Mouse (Mus musculus): Measurements from ENCODE around the gene Mdga2. TPM values are rescaled to one million over a fixed set of nuclear protein-coding genes. Genes with fewer than 3 reads are reported as not detected.

Mdga2 gene
- polyA plus RNA-seq, 1 experiment from 2014 or later: 0.24 TPM

DNA sequence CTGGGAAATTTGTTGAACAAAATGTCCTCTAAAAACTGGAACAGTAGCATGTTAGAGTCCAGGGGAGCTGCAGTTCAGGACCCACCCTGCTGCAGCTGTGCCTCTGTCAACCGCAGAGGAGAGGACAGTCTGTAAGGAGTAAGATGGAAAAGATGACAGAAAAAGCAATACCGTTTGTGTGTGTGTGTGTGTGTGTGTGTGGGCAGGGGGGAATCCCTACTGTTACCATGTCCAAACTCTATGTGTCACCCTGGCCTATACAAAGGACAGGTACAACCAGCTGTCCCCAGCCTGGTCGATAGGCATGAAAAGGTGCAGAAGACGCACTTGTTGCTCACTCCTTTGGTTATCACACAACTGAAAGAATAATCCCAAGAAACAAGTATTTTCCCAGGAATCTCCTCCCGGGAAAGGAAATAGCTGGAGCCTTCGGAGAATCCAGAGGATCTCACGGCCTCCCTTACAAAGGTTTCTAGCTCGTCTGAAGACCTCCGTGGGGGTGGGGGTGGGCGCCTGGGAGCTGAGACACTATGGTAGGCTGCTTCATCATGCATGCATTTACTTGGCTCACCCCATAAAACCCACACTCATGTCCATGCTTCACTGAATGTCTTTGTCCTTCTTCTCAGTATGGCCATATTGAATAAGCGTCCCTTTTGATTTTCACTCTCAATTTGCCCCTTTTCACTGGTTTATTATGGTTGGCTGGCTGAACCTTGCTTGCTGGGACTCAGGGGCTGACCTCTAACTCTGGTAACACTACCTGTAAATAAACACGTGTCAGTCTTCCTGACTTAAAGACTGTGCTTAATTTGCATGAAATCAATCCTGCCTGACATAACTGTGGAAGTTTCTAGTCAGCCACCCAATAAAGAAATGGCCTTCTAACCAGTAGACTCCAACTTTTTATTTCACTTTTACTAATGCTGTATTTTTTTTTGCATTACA, 573.5 kb downstream of the Mdga2 start:
- no peaks in the 10 kb centered on the region for H3K9me3 ChIP-seq (ENCODE audit: control insufficient read depth, low read length)
- H3K4me2 ChIP-seq (ENCODE audit: low read depth, low read length): no peak overlapping the region
- 57% methylated on average over 12 of the region's 12 CpGs for WGBS
- no peak for ATAC-seq (ENCODE audit: low read depth)
- no peak overlapping the region for H3K9ac ChIP-seq (ENCODE audit: low read length)
- H3K27me3 ChIP-seq (ENCODE audit: control insufficient read depth, insufficient read depth, low read depth, low read length): no peaks in the 10 kb centered on the region
- no peaks in the 10 kb centered on the region for H3K4me1 ChIP-seq (replicated peaks; ENCODE audit: control insufficient read depth, insufficient read depth, low read length)
- no peak overlapping the region for H3K4me3 ChIP-seq (ENCODE audit: low read length)
- H3K36me3 ChIP-seq (ENCODE audit: control insufficient read depth, insufficient read depth, low read length): no peaks in the 10 kb centered on the region
- H3K27ac ChIP-seq (ENCODE audit: low read length): no peak overlapping the region

DNA sequence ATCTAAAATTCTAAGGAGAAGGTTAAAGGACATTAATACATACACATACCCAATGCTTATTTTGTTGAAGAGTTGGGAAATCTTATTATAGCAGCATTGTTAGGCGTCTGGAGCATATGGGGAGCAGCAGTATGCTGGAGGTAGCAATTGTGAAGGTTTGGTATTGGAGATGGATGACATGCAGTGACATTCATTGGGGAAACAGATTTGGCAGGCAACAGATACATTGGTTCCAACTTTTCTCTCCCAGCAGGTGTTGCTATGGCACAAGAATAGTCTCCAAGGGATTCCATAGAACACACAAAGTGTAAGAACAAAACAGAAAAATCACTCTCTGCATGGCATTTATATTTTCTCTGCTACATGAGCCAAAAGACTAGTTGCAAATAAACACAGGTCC, 581.9 kb downstream of the Mdga2 start:
- 47% methylated on average over 1 of the region's 1 CpGs for WGBS
- Histone ChIP-seq H3K27me3 (ENCODE audit: control insufficient read depth, insufficient read depth, low read depth, low read length) (no peaks in the 10 kb centered on the region), H3K36me3 (ENCODE audit: control insufficient read depth, insufficient read depth, low read length) (no peaks in the 10 kb centered on the region), H3K4me3 (ENCODE audit: low read length) (no peak overlapping the region), H3K4me2 (ENCODE audit: low read depth, low read length) (no peak overlapping the region), H3K9me3 (ENCODE audit: control insufficient read depth, low read length) (no peaks in the 10 kb centered on the region), H3K27ac (ENCODE audit: low read length) (no peak overlapping the region), H3K9ac (ENCODE audit: low read length) (no peak overlapping the region), H3K4me1 (replicated peaks; ENCODE audit: control insufficient read depth, insufficient read depth, low read length) (no peaks in the 10 kb centered on the region)
- no peak for ATAC-seq (ENCODE audit: low read depth)

DNA sequence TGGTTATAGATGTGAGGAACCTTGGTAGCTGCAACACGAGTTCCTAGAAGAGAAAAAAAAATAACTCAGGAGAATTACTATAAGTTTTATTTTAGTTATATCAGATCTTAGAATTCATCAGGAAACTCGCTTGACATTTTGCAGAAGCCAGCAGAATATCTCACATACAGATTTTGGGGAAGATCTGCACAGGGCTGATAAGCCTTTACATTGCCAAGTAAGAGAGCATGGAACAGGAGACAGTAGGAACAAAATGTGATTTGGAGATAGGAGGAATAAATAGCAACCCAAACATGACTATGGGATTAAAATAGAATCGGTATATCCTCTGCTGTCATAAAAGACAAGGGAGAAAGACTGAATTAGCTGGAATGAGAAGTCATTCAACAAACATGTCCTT, 602.4 kb downstream of the Mdga2 start:
- Histone ChIP-seq H3K27ac (ENCODE audit: low read length) (no peak overlapping the region), H3K4me3 (ENCODE audit: low read length) (no peak overlapping the region), H3K9me3 (ENCODE audit: control insufficient read depth, low read length) (no peaks in the 10 kb centered on the region)

DNA sequence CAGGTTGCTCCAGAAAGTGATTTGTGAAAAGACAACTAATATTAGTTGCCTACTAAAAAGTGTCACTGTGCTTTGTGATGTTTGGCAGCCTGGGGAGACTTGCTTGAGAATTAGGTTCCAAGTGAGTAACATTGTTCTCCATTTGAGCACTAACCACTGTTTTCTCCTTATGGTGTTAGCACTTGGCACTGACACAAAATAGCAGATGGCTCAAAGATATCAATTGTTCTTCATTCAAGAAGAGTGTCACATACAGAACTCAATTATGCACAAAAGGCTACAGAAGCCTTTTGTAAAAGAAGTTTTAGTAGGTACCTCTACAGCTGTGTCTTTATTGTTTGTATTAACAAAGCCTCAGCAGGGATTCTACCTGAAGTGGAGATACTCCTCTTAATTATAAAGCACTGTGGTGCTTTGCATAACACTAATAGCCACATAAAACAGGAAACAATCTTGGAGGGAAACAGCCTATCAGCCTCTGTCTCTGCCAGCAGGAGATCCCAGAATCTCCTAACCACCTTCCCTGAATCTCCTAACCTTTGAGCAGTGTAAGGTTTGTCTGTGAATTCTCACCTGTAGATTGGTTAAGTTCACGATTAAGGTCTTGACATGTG, 630.6 kb downstream of the Mdga2 start:
- Histone ChIP-seq H3K9me3 (ENCODE audit: control insufficient read depth, low read length) (no peaks in the 10 kb centered on the region), H3K4me2 (ENCODE audit: low read depth, low read length) (no peak overlapping the region), H3K36me3 (ENCODE audit: control insufficient read depth, insufficient read depth, low read length) (no peaks in the 10 kb centered on the region), H3K4me1 (replicated peaks; ENCODE audit: control insufficient read depth, insufficient read depth, low read length) (no peaks in the 10 kb centered on the region), H3K9ac (ENCODE audit: low read length) (no peak overlapping the region), H3K27ac (ENCODE audit: low read length) (no peak overlapping the region), H3K27me3 (ENCODE audit: control insufficient read depth, insufficient read depth, low read depth, low read length) (no peaks in the 10 kb centered on the region), H3K4me3 (ENCODE audit: low read length) (no peak overlapping the region)
- WGBS: 53% methylated on average over 1 of the region's 1 CpGs
- ATAC-seq (ENCODE audit: low read depth): no peak

More for the DNA sequence above, 602.4 kb downstream of the Mdga2 start:
- no peaks in the 10 kb centered on the region for H3K4me1 ChIP-seq (replicated peaks; ENCODE audit: control insufficient read depth, insufficient read depth, low read length)
- ATAC-seq (ENCODE audit: low read depth): no peak
- H3K36me3 ChIP-seq (ENCODE audit: control insufficient read depth, insufficient read depth, low read length): no peaks in the 10 kb centered on the region
- no peaks in the 10 kb centered on the region for H3K27me3 ChIP-seq (ENCODE audit: control insufficient read depth, insufficient read depth, low read depth, low read length)
- 72% methylated on average over 3 of the region's 3 CpGs for WGBS
- H3K9ac ChIP-seq (ENCODE audit: low read length): no peak overlapping the region
- H3K4me2 ChIP-seq (ENCODE audit: low read depth, low read length): no peak overlapping the region

DNA sequence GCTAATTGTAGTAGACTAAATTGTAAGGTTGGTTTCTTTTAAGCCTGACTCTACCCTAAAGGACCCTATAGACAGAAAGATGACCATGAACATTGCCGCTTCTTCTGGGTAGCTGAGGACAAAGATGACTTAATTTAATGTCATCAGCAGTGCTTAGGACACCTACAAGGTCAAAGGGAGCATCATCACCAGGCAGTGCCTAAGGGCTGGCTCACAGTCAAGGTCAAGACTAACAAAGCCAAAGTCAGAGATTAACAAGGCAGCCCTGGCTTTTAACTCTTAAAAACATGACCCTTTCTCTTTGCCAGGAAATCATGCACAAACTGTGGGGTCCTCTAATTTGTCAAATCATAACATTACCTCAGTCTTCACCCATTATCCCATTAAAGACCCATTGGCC, 657.0 kb downstream of the Mdga2 start:
- H3K9me3 ChIP-seq (ENCODE audit: control insufficient read depth, low read length): no peaks in the 10 kb centered on the region
- no peak overlapping the region for H3K4me2 ChIP-seq (ENCODE audit: low read depth, low read length)
- no peaks in the 10 kb centered on the region for H3K36me3 ChIP-seq (ENCODE audit: control insufficient read depth, insufficient read depth, low read length)
- WGBS: 84% methylated on average over 1 of the region's 1 CpGs
- H3K27me3 ChIP-seq (ENCODE audit: control insufficient read depth, insufficient read depth, low read depth, low read length): no peaks in the 10 kb centered on the region
- H3K27ac ChIP-seq (ENCODE audit: low read length): no peak overlapping the region
- no peak overlapping the region for H3K9ac ChIP-seq (ENCODE audit: low read length)
- no peak for ATAC-seq (ENCODE audit: low read depth)
- no peak overlapping the region for H3K4me3 ChIP-seq (ENCODE audit: low read length)
- no peaks in the 10 kb centered on the region for H3K4me1 ChIP-seq (replicated peaks; ENCODE audit: control insufficient read depth, insufficient read depth, low read length)

DNA sequence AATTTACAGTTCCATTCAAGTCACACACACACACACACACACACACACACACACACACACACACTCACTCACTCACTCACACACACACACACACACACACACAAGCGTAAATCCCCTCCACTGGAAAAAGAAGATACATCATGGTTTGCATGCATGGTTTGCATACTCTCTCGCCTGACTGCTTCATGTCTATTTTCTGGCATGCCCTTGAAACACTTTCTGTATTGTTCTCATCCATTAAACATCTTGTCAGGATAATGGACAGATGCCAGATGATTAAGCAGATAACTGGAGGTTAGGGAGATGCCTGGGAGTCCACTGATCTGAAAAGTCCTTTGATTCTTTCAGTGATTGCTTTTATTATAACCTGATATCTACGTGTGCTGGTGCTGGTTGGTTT, 665.5 kb downstream of the Mdga2 start:
- no peaks in the 10 kb centered on the region for H3K36me3 ChIP-seq (ENCODE audit: control insufficient read depth, insufficient read depth, low read length)
- H3K9me3 ChIP-seq (ENCODE audit: control insufficient read depth, low read length): no peaks in the 10 kb centered on the region
- H3K27me3 ChIP-seq (ENCODE audit: control insufficient read depth, insufficient read depth, low read depth, low read length): no peaks in the 10 kb centered on the region
- no peak overlapping the region for H3K4me3 ChIP-seq (ENCODE audit: low read length)
- WGBS: 74% methylated on average over 3 of the region's 3 CpGs
- no peak overlapping the region for H3K9ac ChIP-seq (ENCODE audit: low read length)
- no peak overlapping the region for H3K4me2 ChIP-seq (ENCODE audit: low read depth, low read length)
- H3K4me1 ChIP-seq (replicated peaks; ENCODE audit: control insufficient read depth, insufficient read depth, low read length): no peaks in the 10 kb centered on the region
- no peak for ATAC-seq (ENCODE audit: low read depth)
- H3K27ac ChIP-seq (ENCODE audit: low read length): no peak overlapping the region

DNA sequence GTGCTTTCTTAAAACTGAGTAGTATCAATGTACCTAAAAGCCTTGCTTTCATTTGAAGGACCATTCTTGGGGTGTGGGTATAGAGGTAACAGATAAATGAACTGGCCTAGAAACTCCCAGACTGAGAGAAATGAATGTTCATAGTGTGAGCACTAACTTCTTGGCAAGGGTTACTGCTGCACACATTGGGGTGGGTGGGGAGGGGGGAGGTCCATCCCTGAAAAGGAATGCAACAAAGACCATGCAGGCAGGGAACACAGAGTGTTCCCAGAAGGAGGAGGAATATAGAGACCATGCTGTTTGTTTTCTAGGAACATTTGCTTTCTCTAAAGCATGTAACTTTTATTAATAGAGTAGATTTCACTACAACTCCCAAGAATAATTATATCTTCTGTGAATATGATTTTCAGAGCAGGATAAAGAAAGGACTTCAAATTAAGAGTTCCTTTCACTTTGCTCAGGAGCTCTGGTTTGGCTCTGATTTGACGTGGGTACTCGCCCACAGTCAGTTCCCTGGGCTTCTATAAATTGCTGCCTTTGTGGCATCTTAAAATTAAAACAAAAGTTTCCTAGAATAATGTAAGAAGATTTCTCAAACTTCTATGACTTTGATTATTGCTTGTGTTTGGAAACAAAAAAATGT, 666.0 kb downstream of the Mdga2 start:
- WGBS: 62% methylated on average over 2 of the region's 2 CpGs
- Histone ChIP-seq H3K4me1 (replicated peaks; ENCODE audit: control insufficient read depth, insufficient read depth, low read length) (no peaks in the 10 kb centered on the region), H3K36me3 (ENCODE audit: control insufficient read depth, insufficient read depth, low read length) (no peaks in the 10 kb centered on the region), H3K4me2 (ENCODE audit: low read depth, low read length) (no peak overlapping the region), H3K27ac (ENCODE audit: low read length) (no peak overlapping the region), H3K9me3 (ENCODE audit: control insufficient read depth, low read length) (no peaks in the 10 kb centered on the region), H3K9ac (ENCODE audit: low read length) (no peak overlapping the region), H3K4me3 (ENCODE audit: low read length) (no peak overlapping the region), H3K27me3 (ENCODE audit: control insufficient read depth, insufficient read depth, low read depth, low read length) (no peaks in the 10 kb centered on the region)
- no peak for ATAC-seq (ENCODE audit: low read depth)

DNA sequence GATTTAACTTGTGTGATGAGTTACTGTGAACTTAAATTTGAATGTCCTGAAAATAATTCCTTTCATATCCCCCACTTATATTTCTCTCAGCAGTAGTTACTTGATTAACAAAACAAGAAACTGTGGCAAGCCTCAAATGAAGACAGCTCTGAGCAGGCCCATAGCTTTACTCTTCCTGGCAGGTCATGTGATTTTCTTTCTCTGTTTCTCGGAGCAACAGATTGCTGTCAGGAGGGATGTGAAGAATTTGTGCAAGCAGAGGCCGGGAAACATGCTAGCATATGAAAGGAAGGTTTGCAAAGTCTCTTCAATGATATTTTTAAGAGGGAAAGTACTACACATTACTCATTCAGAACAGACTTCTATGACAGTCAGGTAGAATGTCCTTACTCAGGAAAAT, 697.4 kb downstream of the Mdga2 start:
- no peaks in the 10 kb centered on the region for H3K36me3 ChIP-seq (ENCODE audit: control insufficient read depth, insufficient read depth, low read length)
- H3K27ac ChIP-seq (ENCODE audit: low read length): no peak overlapping the region
- ATAC-seq (ENCODE audit: low read depth): no peak
- H3K4me1 ChIP-seq (replicated peaks; ENCODE audit: control insufficient read depth, insufficient read depth, low read length): no peaks in the 10 kb centered on the region
- H3K9ac ChIP-seq (ENCODE audit: low read length): no peak overlapping the region
- no peak overlapping the region for H3K4me2 ChIP-seq (ENCODE audit: low read depth, low read length)
- no peaks in the 10 kb centered on the region for H3K9me3 ChIP-seq (ENCODE audit: control insufficient read depth, low read length)
- H3K27me3 ChIP-seq (ENCODE audit: control insufficient read depth, insufficient read depth, low read depth, low read length): no peaks in the 10 kb centered on the region
- no peak overlapping the region for H3K4me3 ChIP-seq (ENCODE audit: low read length)
- WGBS: 49% methylated on average over 2 of the region's 2 CpGs

DNA sequence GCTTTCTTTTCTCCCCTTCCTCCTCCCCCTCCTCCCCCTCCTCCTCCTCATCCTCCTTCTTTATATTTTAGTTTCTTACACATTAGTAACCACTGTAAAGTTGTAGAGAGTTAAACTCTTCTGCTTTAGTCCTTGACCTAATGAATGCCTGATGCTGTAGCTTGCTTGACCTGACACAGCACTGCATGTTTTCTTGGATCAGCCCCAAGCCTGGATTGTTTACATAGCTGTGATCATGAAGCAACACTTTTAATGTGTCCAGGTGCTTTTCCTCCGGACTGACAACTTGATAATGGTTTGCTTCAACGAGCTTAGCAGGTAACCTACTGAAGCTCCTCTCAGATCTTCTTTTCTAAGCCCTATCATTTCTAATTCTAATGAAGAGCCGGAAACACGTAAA, 723.1 kb downstream of the Mdga2 start:
- Histone ChIP-seq H3K4me2 (ENCODE audit: low read depth, low read length) (no peak overlapping the region), H3K9ac (ENCODE audit: low read length) (no peak overlapping the region), H3K36me3 (ENCODE audit: control insufficient read depth, insufficient read depth, low read length) (no peaks in the 10 kb centered on the region), H3K27ac (ENCODE audit: low read length) (no peak overlapping the region), H3K4me1 (replicated peaks; ENCODE audit: control insufficient read depth, insufficient read depth, low read length) (no peaks in the 10 kb centered on the region), H3K4me3 (ENCODE audit: low read length) (no peak overlapping the region), H3K27me3 (ENCODE audit: control insufficient read depth, insufficient read depth, low read depth, low read length) (no peaks in the 10 kb centered on the region), H3K9me3 (ENCODE audit: control insufficient read depth, low read length) (no peaks in the 10 kb centered on the region)
- 52% methylated on average over 4 of the region's 4 CpGs for WGBS
- ATAC-seq (ENCODE audit: low read depth): no peak
